Mouse (Mus musculus) heart, adult 9 months (tissue): Measurements from ENCODE around the gene Ccr8.

Experiments
- DNase-seq, 2 experiments: peaks; one replicate each; pipeline ENCODE4 v3.0.0; 2022; ENCODE audit warnings: low spot score in 2 of 2

Gene Ccr8

GRCm38 (mm10) chr9:120091696-120092238, at the start of gene Ccr8:
Gene Ccr8 (plus strand): TSS chr9:120092114.
- DNase-seq: no peak

GRCm38 (mm10) chr9:120043115-120043514, 48.8 kb upstream of the Ccr8 start:
- DNase-seq: peak in 1 of 2 experiments; percentile 29

GRCm38 (mm10) chr9:120048495-120048894, 43.4 kb upstream of the Ccr8 start:
- no peak for DNase-seq

GRCm38 (mm10) chr9:120049407-120049806, 42.5 kb upstream of the Ccr8 start:
- DNase-seq: peak in 1 of 2 experiments; percentile 35

- DNase-seq: no peak
These were observed 37.2 kb upstream of the Ccr8 start for GRCm38 (mm10) chr9:120054545-120055277.

- DNase-seq: no peak
These were observed 35.7 kb upstream of the Ccr8 start for GRCm38 (mm10) chr9:120056201-120056600.

DNA sequence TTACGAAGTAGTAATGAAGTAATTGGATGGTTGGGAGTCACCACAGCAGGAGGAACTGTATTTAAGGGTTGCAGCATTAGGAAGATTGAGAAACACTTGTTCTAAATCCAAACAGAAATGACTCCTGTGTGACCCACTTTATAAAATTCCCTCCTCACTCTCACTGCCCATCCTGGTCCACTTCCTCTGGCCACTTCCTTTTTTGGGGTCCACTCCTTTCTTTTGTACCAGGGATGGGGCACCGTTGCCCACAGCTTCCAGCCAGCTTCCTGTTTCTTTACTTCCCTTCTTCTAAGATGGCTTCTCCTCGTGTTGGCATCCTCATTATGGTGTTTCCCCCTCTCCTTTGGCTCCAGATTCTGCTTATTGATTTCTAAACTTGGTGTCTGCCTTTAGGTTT, 33.2 kb upstream of the Ccr8 start:
- DNase-seq: peak in 1 of 2 experiments; percentile 54

- DNase-seq: no peak
These were observed 27.6 kb upstream of the Ccr8 start for GRCm38 (mm10) chr9:120064317-120064716.

DNA sequence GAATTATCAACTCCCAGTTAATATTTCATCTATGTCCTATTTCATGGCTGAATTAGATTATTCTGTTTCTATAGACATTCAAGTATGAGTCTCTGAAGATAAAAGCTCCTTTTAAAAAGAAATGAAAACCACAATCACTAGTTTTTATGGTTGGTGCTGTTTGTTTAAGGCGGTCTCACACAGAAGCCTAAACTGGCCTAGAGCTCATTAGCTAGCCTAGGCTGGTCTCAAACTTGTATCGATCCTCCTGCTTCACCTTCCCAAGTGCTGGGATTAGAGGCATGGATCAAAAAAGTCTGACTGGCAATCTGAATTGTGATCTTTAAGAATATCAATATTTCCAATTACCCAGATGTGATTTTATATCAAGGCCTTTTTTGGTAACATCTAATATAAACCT, 24.3 kb upstream of the Ccr8 start:
- no peak for DNase-seq

- peak in 1 of 2 experiments; percentile 29 for DNase-seq
These were observed 23.9 kb upstream of the Ccr8 start for GRCm38 (mm10) chr9:120068047-120068446.

DNA sequence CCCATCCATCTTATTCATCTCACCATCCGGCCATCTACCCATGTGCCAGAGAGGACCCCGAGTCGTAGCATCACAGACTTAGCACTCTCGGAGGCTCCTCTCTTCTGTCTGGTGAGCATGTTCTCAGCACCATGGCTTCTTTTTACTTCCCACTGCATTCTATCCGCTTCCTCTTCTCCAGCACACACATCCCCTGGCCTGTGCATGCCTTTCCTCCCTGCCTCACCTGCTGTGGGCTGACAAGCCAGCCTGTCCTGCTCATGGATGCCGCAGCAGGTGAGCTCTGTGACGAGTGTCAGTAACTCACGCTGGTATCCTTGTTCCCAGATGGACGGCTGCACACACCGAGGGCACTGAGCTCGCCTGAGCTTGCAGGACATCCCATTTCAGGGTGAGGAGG, 22.1 kb upstream of the Ccr8 start, which contains the start of gene Cx3cr1:
Gene Cx3cr1 (minus strand): TSS at position 101 of the 400 bp plus-strand sequence.
- no peak for DNase-seq

- DNase-seq: peak; percentile 25 to 41
These were observed 20.7 kb upstream of the Ccr8 start for GRCm38 (mm10) chr9:120071251-120071650.

GRCm38 (mm10) chr9:120073169-120073568, 18.7 kb upstream of the Ccr8 start:
- DNase-seq: peak; percentile 66 to 84

GRCm38 (mm10) chr9:120074516-120074915, 17.4 kb upstream of the Ccr8 start:
- no peak for DNase-seq

- no peak for DNase-seq
These were observed 13.7 kb upstream of the Ccr8 start for GRCm38 (mm10) chr9:120078241-120078640.

GRCm38 (mm10) chr9:120079901-120080300, 12.0 kb upstream of the Ccr8 start:
- no peak for DNase-seq

GRCm38 (mm10) chr9:120080546-120081108, 11.3 kb upstream of the Ccr8 start:
- peak in 1 of 2 experiments; percentile 8 for DNase-seq

- no peak for DNase-seq
These were observed 10.7 kb upstream of the Ccr8 start for GRCm38 (mm10) chr9:120081247-120081646.

DNA sequence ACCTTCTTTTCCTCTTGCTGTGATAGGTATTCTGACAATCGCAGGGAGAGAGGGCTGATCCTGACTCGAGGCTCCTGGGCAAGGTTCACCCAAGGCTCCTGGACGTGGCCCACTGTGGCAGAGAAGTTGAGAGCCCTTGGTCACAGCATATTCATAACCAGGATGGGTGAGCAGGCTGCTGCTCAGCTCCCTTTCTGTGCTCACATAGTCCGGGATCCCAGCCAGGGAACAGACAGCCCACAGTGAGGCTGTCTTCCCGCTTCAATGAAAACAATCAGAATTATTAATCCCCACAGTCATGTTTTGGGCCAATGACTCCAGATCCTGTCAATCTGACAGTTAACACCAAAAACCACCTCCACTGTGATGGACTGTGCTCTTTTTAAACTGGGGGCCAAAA, 9.9 kb upstream of the Ccr8 start:
- DNase-seq: no peak

- no peak for DNase-seq
These were observed 9.2 kb upstream of the Ccr8 start for GRCm38 (mm10) chr9:120082691-120083090.

- no peak for DNase-seq
These were observed 8.6 kb upstream of the Ccr8 start for GRCm38 (mm10) chr9:120083158-120083894.

DNA sequence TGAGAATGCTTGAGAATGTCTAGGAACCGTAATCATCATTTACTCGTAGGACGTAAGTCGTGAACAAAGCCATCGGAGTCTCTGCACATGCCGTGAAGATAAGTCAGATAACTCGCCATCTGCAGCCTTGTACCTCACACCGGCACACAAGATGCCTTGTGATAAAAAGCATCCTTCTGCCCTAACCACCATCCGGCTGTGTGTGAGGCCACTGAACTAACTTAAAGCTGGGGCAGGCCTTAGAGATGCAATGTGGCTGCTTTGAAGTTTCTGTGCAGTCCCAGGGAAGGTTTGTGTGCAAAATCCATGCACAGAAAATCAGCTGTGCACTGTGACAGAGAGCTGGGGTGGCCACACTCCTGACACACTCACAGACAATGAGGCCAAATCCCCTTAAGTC, 7.5 kb upstream of the Ccr8 start:
- DNase-seq: no peak
